Mouse (Mus musculus) lung, postnatal 14 days (tissue): ENCODE measurements at regions not wholly inside any gene's neighbourhood (a gene's known extent, or its start where the extent isn't known, plus 50 kb on each side); places are given as distances from the start of the nearest gene placed in this dataset.
"Not testable (repeated sequence)": the region's sequence is repeated elsewhere in the genome, so short reads cannot be mapped to it uniquely, and the experiment has no call there.

Experiments
- DNase-seq: peaks from one replicate; pipeline ENCODE4 v3.0.0; 2021

- no peak for DNase-seq
Observed at GRCm38 (mm10) chr6:149246166-149246701, 57.7 kb upstream of the Amn1 start.

GRCm38 (mm10) chr6:149245716-149246115 is 57.2 kb upstream of the Amn1 start:
- not testable (repeated sequence) for DNase-seq

GRCm38 (mm10) chr6:149244159-149244558 is 55.6 kb upstream of the Amn1 start:
- DNase-seq = no peak

GRCm38 (mm10) chr6:149243384-149243783 is 54.9 kb upstream of the Amn1 start:
- no peak for DNase-seq

- peak; percentile 22 for DNase-seq
Observed at GRCm38 (mm10) chr6:149238333-149238732, 49.8 kb upstream of the Amn1 start.
